Mouse (Mus musculus): ENCODE data around the gene Tgm5. TPM values are rescaled to one million over a fixed set of nuclear protein-coding genes. Genes with fewer than 3 reads are reported as not detected.

Tgm5 gene
- polyA plus RNA-seq (2015; fragmentation: Nextera tagmentation; extraction: Ambion mirVana), result 0.13 TPM in 1 of 2 replicates, not detected in the other

GRCm38 (mm10) chr2:121085480-121086185 lies at the start of gene Tgm5:
TSS of gene Tgm5 (minus strand) at chr2:121085841.

GRCm38 (mm10) chr2:121109695-121110094 lies 24.1 kb upstream of the Tgm5 start, which contains the start of gene Tgm7:
TSS of gene Tgm7 (minus strand) at chr2:121109795.

GRCm38 (mm10) chr2:121036733-121037341 lies 48.8 kb downstream of the Tgm5 start, which contains the start of gene Epb42:
TSS of gene Epb42 (minus strand) at chr2:121037072.

GRCm38 (mm10) chr2:121007925-121008663 lies 77.5 kb downstream of the Tgm5 start, which contains the start of gene Ccndbp1:
TSS of gene Ccndbp1 (plus strand) at chr2:121008403.

Other genes starting within 250 kb of the Tgm5 start
- 2.3 and 2.5 TPM in 2 replicates for gene Cdan1, start 235.7 kb downstream of the Tgm5 start, polyA plus RNA-seq (2015; fragmentation: Nextera tagmentation; extraction: Ambion mirVana)
- 1.5 and 1.7 TPM in 2 replicates for gene Ttbk2, start 235.2 kb downstream of the Tgm5 start, polyA plus RNA-seq (2015; fragmentation: Nextera tagmentation; extraction: Ambion mirVana)
- gene Ubr1, start 115.1 kb downstream of the Tgm5 start, polyA plus RNA-seq (2015; fragmentation: Nextera tagmentation; extraction: Ambion mirVana), result 9.0 and 10.4 TPM in 2 replicates
- 1.5 and 3.2 TPM in 2 replicates for gene Tmem62, start 108.8 kb downstream of the Tgm5 start, polyA plus RNA-seq (2015; fragmentation: Nextera tagmentation; extraction: Ambion mirVana)
- 29.1 and 33.2 TPM in 2 replicates for gene Ccndbp1, start 77.4 kb downstream of the Tgm5 start, polyA plus RNA-seq (2015; fragmentation: Nextera tagmentation; extraction: Ambion mirVana)
- 0.23 and 0.99 TPM in 2 replicates for gene Epb42, start 48.8 kb downstream of the Tgm5 start, polyA plus RNA-seq (2015; fragmentation: Nextera tagmentation; extraction: Ambion mirVana)
- not detected in 2 replicates for gene Tgm7, start 24.0 kb upstream of the Tgm5 start, polyA plus RNA-seq (2015; fragmentation: Nextera tagmentation; extraction: Ambion mirVana)
- gene Adal, start 54.6 kb upstream of the Tgm5 start, polyA plus RNA-seq (2015; fragmentation: Nextera tagmentation; extraction: Ambion mirVana), result 8.5 and 10.5 TPM in 2 replicates
- gene Lcmt2, start 54.8 kb upstream of the Tgm5 start, polyA plus RNA-seq (2015; fragmentation: Nextera tagmentation; extraction: Ambion mirVana), result 11.3 and 12.6 TPM in 2 replicates
- 17.4 and 19.6 TPM in 2 replicates for gene Tubgcp4, start 84.8 kb upstream of the Tgm5 start, polyA plus RNA-seq (2015; fragmentation: Nextera tagmentation; extraction: Ambion mirVana)
- 4.8 TPM in 2 replicates for gene Zscan29, start 85.3 kb upstream of the Tgm5 start, polyA plus RNA-seq (2015; fragmentation: Nextera tagmentation; extraction: Ambion mirVana)
- 15.2 and 16.1 TPM in 2 replicates for gene Trp53bp1, start 185.6 kb upstream of the Tgm5 start, polyA plus RNA-seq (2015; fragmentation: Nextera tagmentation; extraction: Ambion mirVana)
- 5.1 and 7.2 TPM in 2 replicates for gene Map1a, start 203.8 kb upstream of the Tgm5 start, polyA plus RNA-seq (2015; fragmentation: Nextera tagmentation; extraction: Ambion mirVana)